Comparison of ENCODE assay signal across 8 mouse cellular contexts in genomic region chr11:81612798-81613540, GRCm38 (mm10).
DNase-seq lines count a peak whose midpoint lies in the region; ATAC-seq and TF ChIP-seq lines count a peak whose summit lies in the region.

No protein-coding gene starts in this region.

- in situ Hi-C loops in ES-E14 (cut with MboI; ENCODE audit: low sequenced_read_pairs in 2 of 2, unreplicated experiment in 2 of 2) = no loop called here

- H3K9me3 ChIP-seq in ES-E14 (ENCODE audit: control insufficient read depth, insufficient read depth, low read depth, low read length) = no peaks in the 10 kb centered on the region
- no peaks in the 10 kb centered on the region; the same call in 1 of the 2 replicates for H3K9me3 ChIP-seq in forebrain, embryonic 14.5 days (replicated peaks; ENCODE audit: control insufficient read depth, low read length)
- no peaks in the 10 kb centered on the region for H3K9me3 ChIP-seq in liver, postnatal 0 days (ENCODE audit: low read length)
- no peaks in the 10 kb centered on the region for H3K9me3 ChIP-seq in neural tube, embryonic 13.5 days

- H3K4me3 ChIP-seq in ES-E14 (ENCODE audit: insufficient read depth in 1 of 2, low read depth in 1 of 2, low read length in 2 of 2, poor library complexity in 1 of 2, severe bottlenecking in 1 of 2) = peak overlapping the region; percentile 15 to 45; a peak in 3 of 4 replicates
- peak overlapping the region; percentile 19 for H3K4me3 ChIP-seq in forebrain, embryonic 14.5 days (ENCODE audit: low read depth, low read length)
- no peak overlapping the region for H3K4me3 ChIP-seq in liver, postnatal 0 days (ENCODE audit: low read depth, low read length)
- H3K4me3 ChIP-seq in neural tube, embryonic 13.5 days = peak overlapping the region; percentile 18

- TF ChIP-seq CTCF in liver, postnatal 0 days (IDR thresholded peaks at IDR 0.05; ENCODE audit: low read depth) = peak; percentile 91

- H3K4me1 ChIP-seq in ES-E14 (ENCODE audit: control insufficient read depth in 2 of 2, insufficient read depth in 2 of 2, low read length in 2 of 2, poor library complexity in 1 of 2) = peaks cover 4 to 8% of the 10 kb centered on the region in 2 experiments
- H3K4me1 ChIP-seq in forebrain, embryonic 14.5 days (ENCODE audit: control insufficient read depth, insufficient read depth, low read length) = peaks cover 15% of the 10 kb centered on the region
- no peaks in the 10 kb centered on the region for H3K4me1 ChIP-seq in liver, postnatal 0 days (ENCODE audit: insufficient read depth)
- H3K4me1 ChIP-seq in neural tube, embryonic 13.5 days (replicated peaks) = peaks cover 27% of the 10 kb centered on the region

- no peaks in the 10 kb centered on the region for H3K36me3 ChIP-seq in ES-E14 (ENCODE audit: control insufficient read depth, insufficient read depth, low read length, poor library complexity, severe bottlenecking)
- H3K36me3 ChIP-seq in forebrain, embryonic 14.5 days (ENCODE audit: control insufficient read depth, insufficient read depth, low read length) = no peaks in the 10 kb centered on the region
- H3K36me3 ChIP-seq in liver, postnatal 0 days (replicated peaks; ENCODE audit: insufficient read depth, low read length) = no peaks in the 10 kb centered on the region
- no peaks in the 10 kb centered on the region for H3K36me3 ChIP-seq in neural tube, embryonic 13.5 days

- H3K9ac ChIP-seq in ES-E14 (ENCODE audit: insufficient read depth, low read depth, low read length, poor library complexity, severe bottlenecking) = no peak overlapping the region
- H3K9ac ChIP-seq in forebrain, embryonic 14.5 days (ENCODE audit: low read length) = peak overlapping the region; percentile 26
- H3K9ac ChIP-seq in liver, postnatal 0 days (replicated peaks) = no peak overlapping the region
- H3K9ac ChIP-seq in neural tube, embryonic 13.5 days = peak overlapping the region; percentile 47

- WGBS in forebrain, embryonic 14.5 days = 0% methylated on average over 17 of the region's 17 CpGs
- WGBS in large intestine, adult 2 months = 5% methylated on average over 17 of the region's 17 CpGs
- WGBS in liver, postnatal 0 days (ENCODE audit: insufficient replicate concordance) = 8% methylated on average over 17 of the region's 17 CpGs
- under 1% methylated on average over 17 of the region's 17 CpGs for WGBS in neural tube, embryonic 13.5 days

- no peaks in the 10 kb centered on the region for H3K27me3 ChIP-seq in forebrain, embryonic 14.5 days (replicated peaks; ENCODE audit: control insufficient read depth, insufficient read depth, low read length)
- peaks cover 27% of the 10 kb centered on the region for H3K27me3 ChIP-seq in liver, postnatal 0 days (ENCODE audit: insufficient read depth, low read length)
- H3K27me3 ChIP-seq in neural tube, embryonic 13.5 days = peaks cover 14% of the 10 kb centered on the region; the same call in 1 of the 2 replicates

- peak; percentile 92 for DNase-seq in ES-E14 (ENCODE audit: low read depth, low spot score)
- peak; percentile 98 for DNase-seq in forebrain, embryonic 14.5 days (ENCODE audit: low spot score)
- peak; percentile 77 to 89 for DNase-seq in heart, postnatal 14 days
- peak; percentile 47 for DNase-seq in large intestine, adult 2 months (ENCODE audit: low read depth, low spot score)
- DNase-seq in liver, postnatal 0 days = peak; percentile 77
- DNase-seq in telencephalon, adult 2 months (ENCODE audit: low read depth, low spot score) = peak; percentile 79

- TF ChIP-seq EP300 in liver, postnatal 0 days (IDR thresholded peaks at IDR 0.05; ENCODE audit: low read depth) = no peak

- peak; percentile 75 for ATAC-seq in cerebellum, adult (ENCODE audit: insufficient number of reproducible peaks, low FRiP score, low TSS enrichment)
- peak; percentile 92 for ATAC-seq in forebrain, embryonic 14.5 days
- ATAC-seq in liver, postnatal 0 days = no peak
- peak; percentile 95 for ATAC-seq in neural tube, embryonic 13.5 days (ENCODE audit: low read depth)

- peak overlapping the region; percentile 53 for H3K4me2 ChIP-seq in forebrain, embryonic 14.5 days (ENCODE audit: low read length)
- H3K4me2 ChIP-seq in liver, postnatal 0 days (ENCODE audit: low read depth, low read length) = no peak overlapping the region
- H3K4me2 ChIP-seq in neural tube, embryonic 13.5 days = peak overlapping the region; percentile 52

- intact Hi-C loops in heart, postnatal 14 days (cut with DNase I) = loop anchor here (1.0 to 5.0 kb wide), 3 partner anchors 25 to 706 kb away; no protein-coding TSS in a partner anchor

- peak overlapping the region; percentile 41; the same call in 1 of the 2 replicates for H3K27ac ChIP-seq in ES-E14 (ENCODE audit: insufficient read depth, low read depth, low read length, poor library complexity, severe bottlenecking)
- peak overlapping the region; percentile 93 for H3K27ac ChIP-seq in forebrain, embryonic 14.5 days (ENCODE audit: low read depth, low read length)
- no peak overlapping the region for H3K27ac ChIP-seq in liver, postnatal 0 days (ENCODE audit: low read depth)
- H3K27ac ChIP-seq in neural tube, embryonic 13.5 days (replicated peaks) = peak overlapping the region; percentile 90

TF ChIP-seq in ES-E14, 5 proteins besides CTCF, POLR2A, EP300 and RAD21:
- no peak for TF ChIP-seq HCFC1 (IDR thresholded peaks at IDR 0.05; ENCODE audit: borderline replicate concordance, insufficient read depth, low read length)
- peak; percentile 59; the same call in 1 of the 2 replicates for TF ChIP-seq ZC3H11A (IDR thresholded peaks at IDR 0.05; ENCODE audit: borderline replicate concordance, low read depth, low read length)
- TF ChIP-seq CHD2 (IDR thresholded peaks at IDR 0.05; ENCODE audit: low read depth, low read length) = peak; percentile 36; the same call in 1 of the 2 replicates
- peak; percentile 69 for TF ChIP-seq MAFK (IDR thresholded peaks at IDR 0.05; ENCODE audit: insufficient read depth, low read depth, low read length)
TF ChIP-seq in ES-E14: peak in this region for 3.

Comparison
In these comparisons a context has a peak if more than half of its experiments do, and no peak if none do; other contexts are left out.
1. DNase-seq: peak in every context shown above with its lines; median percentile 98 in forebrain, embryonic 14.5 days; 92 in ES-E14; 83 in heart, postnatal 14 days; 79 in telencephalon, adult 2 months; 77 in liver, postnatal 0 days; 47 in large intestine, adult 2 months.
2. H3K9ac ChIP-seq: peak in forebrain, embryonic 14.5 days (single experiment) and neural tube, embryonic 13.5 days (single experiment); none in ES-E14 (single experiment) and liver, postnatal 0 days (single experiment).